28 mouse cellular contexts compared by ENCODE assay signal in the genomic region with DNA sequence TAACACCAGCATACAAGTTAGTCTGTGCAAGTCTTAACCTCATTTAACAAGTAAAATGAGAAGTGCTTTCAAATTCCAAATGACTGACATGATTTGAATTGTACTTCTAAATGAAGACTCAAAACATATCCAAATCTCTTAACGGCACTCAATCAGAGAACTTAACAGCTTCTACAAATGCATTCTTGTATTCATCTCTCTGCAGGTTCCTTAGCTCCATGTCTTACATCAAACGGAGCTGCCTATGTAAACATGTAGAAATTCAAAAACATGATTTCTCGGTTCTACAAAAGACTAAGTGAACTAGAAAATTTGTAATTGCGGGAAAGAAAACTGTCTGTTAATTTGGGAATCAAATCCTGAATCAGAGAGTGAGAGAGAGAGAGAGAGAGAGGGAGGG.
"Had no signal": no experiment of that assay in that cellular context is flagged by ENCODE, and none has a peak within 500 bp of the region (broad histone marks: within the 10 kb centered on the region; RNA-seq: fewer than 3 reads in every experiment).

No protein-coding gene starts in this region.

- H3K9ac ChIP-seq: heart, embryonic 12.5 days; hindbrain, embryonic 12.5 days; hindbrain, embryonic 14.5 days; intestine, embryonic 15.5 days; limb, embryonic 12.5 days; liver, embryonic 13.5 days; liver, embryonic 15.5 days had no signal

- H3K27me3 ChIP-seq: heart, embryonic 12.5 days; hindbrain, embryonic 12.5 days; intestine, embryonic 15.5 days; limb, embryonic 12.5 days; liver, embryonic 13.5 days; liver, embryonic 15.5 days had no signal

- DNase-seq: gastrocnemius, adult 2 months; gastrocnemius, postnatal 10 days; gastrocnemius, postnatal 25 days; heart, adult 18-20 months; heart, postnatal 10 days; heart, postnatal 4 days; kidney, adult 18-20 months; kidney, adult 8-10 months; kidney, postnatal 10 days; kidney, postnatal 25 days; kidney, postnatal 4 days; liver; liver, embryonic 13.5 days had no signal

- ATAC-seq: hindbrain, embryonic 16.5 days; inflammation-experienced regulatory T-cells, adult 6 months; intestine, embryonic 15.5 days; intestine, postnatal 0 days had no signal

- H3K9me3 ChIP-seq: heart, embryonic 10.5 days; heart, embryonic 12.5 days; hindbrain, embryonic 10.5 days; hindbrain, embryonic 12.5 days; intestine, embryonic 15.5 days; limb, embryonic 10.5 days; limb, embryonic 12.5 days; liver, embryonic 13.5 days; liver, embryonic 15.5 days had no signal

- H3K4me1 ChIP-seq: heart, embryonic 10.5 days; heart, embryonic 12.5 days; hindbrain, embryonic 10.5 days; hindbrain, embryonic 12.5 days; intestine, embryonic 15.5 days; limb, embryonic 10.5 days; limb, embryonic 12.5 days; liver, embryonic 13.5 days; liver, embryonic 15.5 days had no signal

- H3K36me3 ChIP-seq: heart, embryonic 10.5 days; heart, embryonic 12.5 days; hindbrain, embryonic 10.5 days; hindbrain, embryonic 12.5 days; intestine, embryonic 15.5 days; limb, embryonic 10.5 days; limb, embryonic 12.5 days; liver, embryonic 13.5 days; liver, embryonic 15.5 days had no signal

- H3K4me2 ChIP-seq: heart, embryonic 12.5 days; hindbrain, embryonic 12.5 days; hindbrain, embryonic 14.5 days; intestine, embryonic 15.5 days; limb, embryonic 12.5 days; liver, embryonic 11.5 days; liver, embryonic 13.5 days; liver, embryonic 15.5 days had no signal

- H3K27ac ChIP-seq: gastrocnemius, adult 2 months; heart, embryonic 10.5 days; hindbrain, embryonic 10.5 days; hindbrain, embryonic 12.5 days; hindbrain, embryonic 14.5 days; intestine, embryonic 15.5 days; layer of hippocampus, adult 2 months; left cerebral cortex, adult 2 months; limb, embryonic 10.5 days; limb, embryonic 12.5 days; liver, embryonic 13.5 days; liver, embryonic 15.5 days had no signal

- H3K4me3 ChIP-seq: gastrocnemius, adult 2 months; heart, embryonic 10.5 days; heart, embryonic 12.5 days; hindbrain, embryonic 10.5 days; hindbrain, embryonic 12.5 days; intestine, embryonic 15.5 days; layer of hippocampus, adult 2 months; left cerebral cortex, adult 2 months; limb, embryonic 10.5 days; limb, embryonic 12.5 days; liver, embryonic 13.5 days; liver, embryonic 15.5 days had no signal
